Mouse (Mus musculus) erythroblast, embryonic 14.5 days (primary cell): ENCODE measurements around the gene E330021D16Rik. TPM values are rescaled to one million over a fixed set of nuclear protein-coding genes. Genes with fewer than 3 reads are reported as not detected.

Experiments
- H3K27me3 ChIP-seq: 2 replicates; pipeline ENCODE4 v1.6.1; 2012; ENCODE audit warnings: inconsistent platforms; ENCODE audit not compliant: control insufficient read depth
- H3K36me3 ChIP-seq: 2 replicates; pipeline ENCODE4 v1.6.1; 2012; ENCODE audit warnings: mild to moderate bottlenecking, inconsistent platforms; ENCODE audit not compliant: control insufficient read depth
- H3K4me1 ChIP-seq: 2 replicates; pipeline ENCODE4 v1.6.1; 2012; ENCODE audit warnings: inconsistent platforms; ENCODE audit not compliant: control insufficient read depth
- H3K4me3 ChIP-seq: replicated peaks from 2 replicates; pipeline ENCODE3; 2012; ENCODE audit warnings: moderate library complexity, mild to moderate bottlenecking, inconsistent platforms
- H3K9me3 ChIP-seq: 2 replicates; pipeline ENCODE4 v1.6.1; 2012; ENCODE audit warnings: low read length, inconsistent platforms, mixed read lengths; ENCODE audit not compliant: control insufficient read depth
- GATA1 ChIP-seq: IDR thresholded peaks from 2 replicates; pipeline ENCODE4 v1.6.1; 2012; ENCODE audit warnings: low read length, inconsistent platforms, mixed read lengths
- TAL1 ChIP-seq: IDR thresholded peaks from 3 replicates; pipeline ENCODE4 v1.6.1; 2012; ENCODE audit warnings: low read length, inconsistent platforms, mixed read lengths
- polyA plus RNA-seq: library from polyadenylated mRNA; stranded (reverse); fragments of >175 nt; gene quantifications from 2 replicates; pipeline ENCODE4 v1.2.3, GENCODE M21; 2012

The E330021D16Rik gene
- polyA plus RNA-seq, 1 experiment = not detected

- Histone ChIP-seq H3K27me3 (no peaks in the 10 kb centered on the region), H3K4me1 (no peaks in the 10 kb centered on the region), H3K36me3 (no peaks in the 10 kb centered on the region), H3K9me3 (no peaks in the 10 kb centered on the region), H3K4me3 (no peak overlapping the region)
- TF ChIP-seq GATA1 (no peak), TAL1 (no peak)
Observed at GRCm38 (mm10) chr6:136425956-136426355, 10.6 kb upstream of the E330021D16Rik start.

- Histone ChIP-seq H3K4me3 (no peak overlapping the region), H3K9me3 (no peaks in the 10 kb centered on the region), H3K4me1 (no peaks in the 10 kb centered on the region), H3K27me3 (no peaks in the 10 kb centered on the region), H3K36me3 (no peaks in the 10 kb centered on the region)
- TF ChIP-seq TAL1 = no peak
- TF ChIP-seq GATA1 = no peak
Observed at GRCm38 (mm10) chr6:136424166-136424565, 8.8 kb upstream of the E330021D16Rik start.

DNA sequence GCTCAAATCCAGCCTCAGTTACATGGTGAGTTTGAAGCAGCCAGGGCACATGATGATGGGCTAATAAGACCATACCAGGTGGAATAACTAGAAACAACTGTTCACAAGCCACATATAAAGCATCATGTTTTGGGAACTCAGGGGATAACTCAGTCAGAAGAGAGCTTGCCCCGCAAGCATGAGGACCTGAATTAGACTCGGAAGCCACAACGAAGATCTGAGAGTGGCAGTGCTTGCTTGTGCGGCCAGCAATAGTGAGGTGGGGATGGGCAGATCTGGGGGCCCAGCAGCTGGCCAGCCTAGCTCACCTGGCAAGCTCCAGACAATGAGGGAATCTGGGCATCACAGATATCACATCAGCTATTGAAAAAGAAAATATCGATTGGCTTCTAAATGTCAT, 7.8 kb upstream of the E330021D16Rik start:
- Histone ChIP-seq H3K36me3 (no peaks in the 10 kb centered on the region), H3K4me1 (peaks cover 5% of the 10 kb centered on the region; the same call in 1 of the 2 replicates), H3K9me3 (no peaks in the 10 kb centered on the region), H3K27me3 (no peaks in the 10 kb centered on the region), H3K4me3 (no peak overlapping the region)
- no peak for TF ChIP-seq TAL1
- TF ChIP-seq GATA1 = no peak

DNA sequence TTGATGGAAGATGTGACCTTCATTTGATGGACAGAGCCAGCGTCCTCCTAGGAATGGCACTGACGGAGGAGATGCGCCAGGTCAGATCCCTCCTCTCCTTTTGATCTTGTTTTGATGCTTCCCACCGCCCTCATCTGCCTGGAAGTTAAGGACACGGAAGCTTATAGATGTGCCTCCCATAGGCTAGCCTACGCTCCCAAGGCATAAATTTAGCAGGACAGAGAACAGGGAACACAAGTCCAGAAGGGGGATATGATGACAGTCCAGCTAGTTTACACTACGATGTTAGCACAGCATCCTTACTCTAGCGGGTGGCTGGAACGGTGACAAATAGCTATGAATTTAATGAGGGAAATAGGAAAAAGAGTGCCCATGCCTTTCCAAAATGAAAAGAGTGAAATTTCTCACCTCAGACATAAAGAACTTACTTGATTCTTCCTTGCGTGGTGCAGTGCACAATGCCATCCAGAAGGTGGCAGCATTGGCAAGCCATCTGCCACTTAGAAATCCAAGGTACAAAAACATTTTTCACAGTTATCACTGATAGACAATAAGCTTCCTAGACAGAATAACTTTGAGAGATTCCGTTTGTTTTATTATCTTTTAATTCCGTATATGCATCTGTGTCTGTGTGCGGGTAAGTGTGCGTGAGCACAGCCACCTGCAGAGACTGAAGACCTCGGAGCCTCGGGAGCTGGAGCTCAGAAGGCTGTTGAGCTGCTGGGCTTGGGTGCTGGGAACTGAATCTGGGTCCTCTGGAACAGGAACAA, 6.9 kb upstream of the E330021D16Rik start:
- no peaks in the 10 kb centered on the region for H3K9me3 ChIP-seq
- no peak overlapping the region for H3K4me3 ChIP-seq
- peaks cover 7% of the 10 kb centered on the region; the same call in 1 of the 2 replicates for H3K4me1 ChIP-seq
- TF ChIP-seq TAL1 (no peak), GATA1 (no peak)
- no peaks in the 10 kb centered on the region for H3K36me3 ChIP-seq
- H3K27me3 ChIP-seq = no peaks in the 10 kb centered on the region

DNA sequence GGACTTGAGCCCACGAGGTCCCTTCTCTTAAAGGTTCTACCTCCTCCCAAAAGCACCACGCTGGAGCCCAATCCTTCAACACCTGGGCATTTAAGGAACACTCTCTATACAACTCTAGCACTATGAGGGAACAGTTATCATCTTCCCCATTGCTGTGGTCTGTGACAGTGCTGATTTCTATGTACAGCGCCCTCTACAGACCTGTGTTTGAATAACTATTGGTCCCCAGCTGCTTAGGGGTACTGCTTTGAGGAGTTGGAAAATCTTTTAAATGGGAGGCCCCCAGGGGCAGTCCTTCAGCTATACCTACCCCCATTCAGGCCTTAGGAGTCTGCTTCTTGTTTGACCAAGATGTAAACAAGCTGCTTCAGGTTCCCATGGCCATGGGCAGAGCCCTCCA, 5.7 kb upstream of the E330021D16Rik start:
- Histone ChIP-seq H3K4me3 (no peak overlapping the region), H3K27me3 (no peaks in the 10 kb centered on the region), H3K36me3 (no peaks in the 10 kb centered on the region), H3K9me3 (no peaks in the 10 kb centered on the region), H3K4me1 (peaks cover 7% of the 10 kb centered on the region; the same call in 1 of the 2 replicates)
- no peak for TF ChIP-seq TAL1
- TF ChIP-seq GATA1 = no peak

- H3K27me3 ChIP-seq = no peaks in the 10 kb centered on the region
- TF ChIP-seq GATA1 (no peak), TAL1 (no peak)
- no peaks in the 10 kb centered on the region for H3K36me3 ChIP-seq
- peaks cover 7% of the 10 kb centered on the region; the same call in 1 of the 2 replicates for H3K4me1 ChIP-seq
- H3K9me3 ChIP-seq = no peaks in the 10 kb centered on the region
- no peak overlapping the region for H3K4me3 ChIP-seq
Observed at GRCm38 (mm10) chr6:136418889-136419835, 3.8 kb upstream of the E330021D16Rik start.

GRCm38 (mm10) chr6:136418333-136418848, 3.0 kb upstream of the E330021D16Rik start:
- TF ChIP-seq TAL1 (no peak), GATA1 (no peak)
- H3K36me3 ChIP-seq = no peaks in the 10 kb centered on the region
- H3K27me3 ChIP-seq = no peaks in the 10 kb centered on the region
- no peak overlapping the region for H3K4me3 ChIP-seq
- H3K4me1 ChIP-seq = peaks cover 7% of the 10 kb centered on the region; the same call in 1 of the 2 replicates
- no peaks in the 10 kb centered on the region for H3K9me3 ChIP-seq

GRCm38 (mm10) chr6:136417864-136418263, 2.5 kb upstream of the E330021D16Rik start:
- no peak overlapping the region for H3K4me3 ChIP-seq
- H3K36me3 ChIP-seq = no peaks in the 10 kb centered on the region
- H3K4me1 ChIP-seq = peaks cover 7% of the 10 kb centered on the region; the same call in 1 of the 2 replicates
- no peaks in the 10 kb centered on the region for H3K9me3 ChIP-seq
- no peaks in the 10 kb centered on the region for H3K27me3 ChIP-seq
- TF ChIP-seq TAL1 = no peak
- TF ChIP-seq GATA1 = no peak

GRCm38 (mm10) chr6:136413856-136414362, 1.5 kb downstream of the E330021D16Rik start:
- Histone ChIP-seq H3K36me3 (no peaks in the 10 kb centered on the region), H3K4me1 (peaks cover 5% of the 10 kb centered on the region; the same call in 1 of the 2 replicates), H3K4me3 (no peak overlapping the region), H3K9me3 (no peaks in the 10 kb centered on the region), H3K27me3 (no peaks in the 10 kb centered on the region)
- TF ChIP-seq GATA1 (no peak), TAL1 (no peak)
